Mouse (Mus musculus) NIH3T3 (cell line): Measurements from ENCODE around the gene Lmntd1.

ENCODE experiments used
- DNase-seq: peaks from one replicate; pipeline ENCODE4 v3.0.0-alpha.2; 2012; ENCODE audit warnings: low read depth

Lmntd1 gene

DNA sequence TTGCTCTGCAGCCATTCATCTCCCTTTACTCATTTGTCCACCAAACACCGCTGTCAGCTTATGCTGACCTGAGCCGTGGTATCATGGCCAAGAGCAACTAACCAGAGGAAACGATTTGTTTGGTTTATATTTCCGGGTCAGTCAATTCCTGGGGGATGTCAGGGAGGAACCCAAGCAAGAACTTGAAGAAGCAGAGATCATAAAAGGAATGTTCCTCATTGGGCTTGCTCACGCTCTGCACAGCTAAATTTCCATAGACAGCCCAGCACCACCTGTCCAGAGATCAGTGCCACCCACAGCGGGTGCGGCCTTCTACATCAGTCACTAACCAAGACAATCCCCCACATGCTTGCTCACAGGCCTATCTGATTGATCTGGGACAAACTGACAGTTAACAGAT is at the start of gene Lmntd1:
Lmntd1 (minus strand) TSS at position 101 of the 400 bp plus-strand sequence.
- DNase-seq: no peak

DNA sequence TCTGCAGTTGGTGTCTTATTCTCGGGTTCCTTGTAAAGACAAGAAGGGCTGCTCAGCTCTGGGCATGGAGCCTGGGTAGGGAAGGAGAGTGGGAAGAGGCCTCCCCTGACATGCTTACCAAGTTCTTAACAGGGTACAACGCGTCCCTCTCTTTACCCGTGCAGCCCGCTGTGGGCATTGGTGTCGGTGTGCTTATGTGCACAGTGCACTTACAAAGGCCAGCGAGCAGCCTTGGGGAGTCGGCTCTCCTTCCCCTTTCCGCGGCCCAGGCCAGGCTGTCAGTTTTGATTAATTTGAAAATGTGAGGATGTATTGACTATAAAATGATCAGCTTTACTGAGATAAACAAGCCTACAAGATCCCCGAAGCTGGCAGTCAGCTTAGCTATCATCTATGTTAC is 46.8 kb upstream of the Lmntd1 start:
- DNase-seq: no peak

DNA sequence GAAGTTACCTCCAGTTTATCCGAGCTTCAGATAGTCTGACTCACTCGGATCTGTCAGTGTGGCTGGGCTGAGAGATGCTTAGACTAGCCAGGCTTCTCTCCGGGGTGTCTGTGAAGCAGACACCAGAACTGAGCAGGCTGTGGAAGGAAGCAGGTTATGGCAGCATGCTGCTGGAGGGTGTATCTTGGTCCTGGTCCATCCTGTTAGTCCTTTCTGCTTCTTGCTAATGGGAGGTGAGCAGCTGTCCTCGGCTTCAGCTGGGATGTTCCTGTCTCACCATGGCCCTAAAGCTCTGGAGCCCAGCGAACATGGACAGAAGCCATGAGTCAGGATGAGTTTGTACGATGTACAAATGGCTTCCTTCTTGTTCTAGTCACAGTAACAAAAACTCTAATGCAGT is 45.0 kb upstream of the Lmntd1 start:
- peak; percentile 28 for DNase-seq

DNA sequence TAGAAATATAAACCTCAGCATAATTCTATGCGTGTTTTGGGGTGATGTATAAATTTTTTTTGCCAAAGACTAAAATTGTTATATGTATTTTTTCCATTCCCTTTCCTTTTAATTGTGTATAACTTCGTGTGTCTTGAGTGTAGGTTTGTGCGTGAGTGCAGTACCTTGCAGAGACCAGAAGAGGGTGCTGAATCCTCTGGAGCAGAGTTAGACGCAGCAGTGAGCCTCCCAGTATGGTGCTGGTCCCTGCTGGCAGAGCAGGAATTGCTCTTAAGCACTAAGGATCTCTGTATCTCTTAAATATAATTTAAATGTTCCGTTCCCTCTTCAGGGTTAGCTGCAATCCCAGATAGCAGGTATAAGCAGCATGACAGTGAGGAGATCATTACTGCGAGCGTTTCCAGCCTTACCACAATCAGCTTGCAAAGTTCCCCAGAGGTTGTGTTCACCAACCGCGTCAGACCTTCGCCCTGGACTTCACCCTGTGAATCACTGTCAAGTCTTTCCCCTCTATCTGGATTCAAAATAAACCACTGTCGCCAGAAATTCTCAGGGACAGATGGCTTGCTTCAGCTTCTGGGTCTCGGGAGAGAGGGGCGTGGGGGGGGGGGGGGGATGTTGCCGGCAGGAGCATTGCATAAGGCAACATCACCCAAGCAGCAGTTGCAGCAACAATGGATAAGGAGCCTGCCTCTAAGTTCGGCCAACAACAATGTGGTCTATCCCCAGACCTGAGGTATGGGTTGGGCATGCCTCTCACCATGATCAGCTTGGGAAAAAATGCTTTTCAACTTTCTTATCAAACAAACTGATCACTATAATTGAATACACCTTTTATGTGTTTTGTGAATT is 42.8 kb upstream of the Lmntd1 start:
- DNase-seq: peak; percentile 31

DNA sequence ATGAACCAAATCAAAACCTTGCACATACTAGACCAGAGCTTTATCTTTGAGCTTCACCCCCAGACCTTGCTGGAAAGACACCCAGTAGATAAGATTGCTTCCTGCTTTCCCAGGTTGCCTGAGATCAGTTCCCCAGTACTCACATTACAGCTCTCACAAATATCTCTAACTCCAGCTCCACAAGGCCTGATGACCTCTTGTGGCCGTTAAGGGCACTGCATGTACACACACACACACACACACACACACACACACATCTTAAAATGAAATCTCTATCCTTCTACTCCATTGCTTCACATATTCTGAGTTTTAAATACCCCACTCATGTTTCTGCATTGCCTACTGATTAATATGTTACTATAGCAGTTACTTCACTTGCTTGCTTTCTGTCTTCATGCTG is 41.6 kb upstream of the Lmntd1 start:
- DNase-seq: no peak

DNA sequence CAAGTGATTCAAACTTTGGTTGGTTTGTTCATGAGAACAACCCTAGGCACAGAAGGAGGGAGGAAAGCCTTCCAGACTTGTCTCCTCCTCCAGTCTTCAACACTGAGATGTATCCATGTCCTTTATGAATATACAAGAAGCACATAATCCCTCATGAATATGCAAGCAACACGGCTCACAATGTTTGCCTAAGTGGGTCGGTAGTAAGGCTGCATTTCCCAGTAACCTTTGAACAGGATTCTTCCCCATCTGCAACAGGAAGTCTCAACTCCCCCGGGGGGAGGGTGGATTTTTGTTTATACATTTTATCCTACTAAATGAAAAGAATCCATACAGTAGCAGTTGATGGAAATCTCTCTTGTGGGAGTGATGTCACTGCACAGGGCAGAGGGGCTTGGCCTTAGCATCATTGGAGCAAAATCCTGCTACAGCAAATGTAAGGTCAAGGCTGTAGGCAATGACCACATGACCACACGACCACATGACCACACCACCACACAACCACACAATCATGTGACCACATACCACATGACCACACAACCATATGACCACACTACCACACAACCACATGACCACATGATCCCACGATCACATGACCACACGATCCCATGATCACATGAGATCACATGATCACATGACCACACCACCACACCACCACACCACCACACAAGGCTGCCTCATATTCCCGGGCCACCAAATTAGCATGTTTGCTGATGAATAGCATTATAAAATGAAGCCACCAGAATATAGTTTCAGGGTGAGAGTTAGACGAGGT is 40.1 kb upstream of the Lmntd1 start:
- DNase-seq: no peak

DNA sequence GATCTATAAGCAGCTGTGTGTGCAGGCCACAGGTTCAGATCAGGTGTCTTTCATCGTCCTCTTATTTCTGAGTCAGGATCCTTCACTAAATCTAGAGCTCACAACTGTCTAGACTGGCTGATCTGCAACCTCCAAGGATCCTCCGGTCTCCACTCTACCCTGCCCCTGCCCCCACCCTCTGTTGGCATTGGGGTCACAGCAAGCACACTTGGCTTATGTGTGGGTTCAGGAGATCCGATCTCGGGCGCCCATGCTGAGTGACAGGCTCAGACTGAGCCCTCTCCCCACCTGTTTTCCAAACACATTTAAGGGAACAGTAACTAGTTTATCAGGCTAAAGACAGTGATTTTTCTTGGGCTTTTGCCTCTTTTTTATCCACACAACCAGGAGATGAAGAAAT is 39.5 kb upstream of the Lmntd1 start:
- no peak for DNase-seq

DNA sequence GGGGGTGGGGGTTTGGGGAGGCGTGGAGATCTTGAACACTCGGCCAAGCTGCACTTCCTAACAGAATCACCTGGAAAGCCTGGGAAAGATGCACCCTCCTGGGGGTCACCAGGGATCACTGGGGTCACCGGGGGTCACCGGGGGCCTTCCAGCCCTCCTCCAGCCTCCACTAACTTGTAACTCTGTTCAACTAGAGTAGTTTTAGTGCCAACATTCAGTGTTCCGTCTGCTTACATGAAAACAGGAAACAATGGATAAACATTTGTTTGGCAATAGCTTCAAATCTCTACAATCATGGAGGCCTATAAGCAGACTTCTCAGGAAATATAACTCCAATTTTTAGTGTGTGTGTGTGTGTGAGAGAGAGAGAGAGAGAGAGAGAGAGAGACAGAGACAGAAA is 38.9 kb upstream of the Lmntd1 start:
- DNase-seq: no peak

DNA sequence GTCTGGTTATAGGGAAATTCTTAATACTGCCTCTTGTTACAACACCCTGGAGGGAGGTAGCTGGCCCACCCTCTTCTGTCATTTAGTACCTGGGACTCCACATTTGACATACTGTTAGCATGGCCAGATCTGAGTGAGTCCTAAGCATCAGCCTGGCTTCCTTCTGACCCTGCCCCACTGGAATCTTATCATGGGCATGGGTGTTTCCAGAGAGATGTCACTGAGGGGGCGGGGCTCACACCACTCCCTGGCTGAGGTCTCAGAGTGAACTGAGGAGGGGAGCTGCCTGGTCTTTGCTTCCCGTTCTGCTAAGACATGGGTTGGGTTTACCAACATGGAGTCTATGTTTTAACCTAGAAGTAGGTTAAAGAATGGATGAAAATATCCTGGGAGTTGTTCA is 37.9 kb upstream of the Lmntd1 start:
- no peak for DNase-seq

DNA sequence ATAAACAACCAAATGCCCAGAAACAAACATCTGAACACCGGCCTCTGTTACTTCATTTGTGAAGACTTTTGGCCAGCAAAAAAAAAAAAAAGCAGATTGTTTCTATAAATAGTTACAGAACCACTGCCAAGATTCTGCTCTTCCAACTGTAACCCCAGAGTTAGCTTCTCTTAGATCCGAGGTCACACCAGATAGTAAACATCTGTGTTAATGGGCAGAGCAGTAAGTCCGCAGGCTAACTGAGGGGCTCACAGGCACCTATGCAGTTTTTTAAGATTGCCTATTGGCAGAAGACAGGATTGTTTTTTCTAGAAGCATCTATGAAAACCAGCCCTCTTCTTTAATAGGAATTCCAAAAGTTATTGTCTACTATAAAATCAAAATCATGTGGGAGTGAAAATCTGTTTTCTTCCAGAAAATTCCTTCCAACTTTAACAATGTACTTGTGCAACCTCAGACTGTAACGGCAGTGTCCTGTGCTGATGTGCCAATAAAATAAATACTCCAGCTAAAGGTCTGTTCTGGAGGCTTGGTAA is 26.9 kb upstream of the Lmntd1 start:
- peak; percentile 73 for DNase-seq

DNA sequence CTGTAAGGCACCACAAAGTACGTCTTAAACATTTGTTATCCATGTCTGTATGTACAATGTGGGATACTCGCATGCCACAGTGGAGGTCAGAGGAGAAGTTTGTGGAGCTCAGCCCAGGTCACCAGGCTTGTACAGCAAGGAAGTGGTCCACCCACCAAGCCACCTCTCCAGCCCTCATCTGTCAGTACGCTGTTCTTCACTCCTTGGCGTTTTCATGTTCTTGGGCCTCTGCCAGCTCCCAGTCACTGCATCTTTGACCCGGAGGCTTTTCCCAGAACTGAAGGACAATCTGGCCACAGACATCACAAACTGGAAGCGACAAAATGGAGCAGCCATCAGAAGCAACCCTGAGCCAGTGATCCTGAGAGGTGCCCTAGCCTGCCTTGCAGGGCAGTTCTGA is 24.1 kb upstream of the Lmntd1 start:
- peak; percentile 57 for DNase-seq

DNA sequence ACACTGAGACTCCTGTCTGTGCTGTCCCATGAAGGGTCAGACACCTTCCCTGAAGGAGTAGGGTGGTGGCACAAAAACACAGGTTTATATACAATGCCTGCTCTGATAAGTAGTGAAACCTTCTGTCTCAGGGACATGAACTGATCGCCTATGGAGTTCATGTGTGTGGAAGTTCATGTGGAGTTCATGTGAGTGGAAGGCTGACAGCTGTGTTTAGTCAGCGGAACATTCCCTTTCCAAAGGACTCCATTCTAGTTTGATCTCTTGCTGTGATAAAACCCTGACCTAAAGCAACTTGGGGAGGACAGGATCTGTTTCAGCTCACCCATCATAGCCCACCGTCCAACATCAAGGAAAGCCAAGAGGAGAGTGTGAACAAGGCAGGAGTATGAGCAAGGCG is 22.6 kb upstream of the Lmntd1 start:
- DNase-seq: no peak

DNA sequence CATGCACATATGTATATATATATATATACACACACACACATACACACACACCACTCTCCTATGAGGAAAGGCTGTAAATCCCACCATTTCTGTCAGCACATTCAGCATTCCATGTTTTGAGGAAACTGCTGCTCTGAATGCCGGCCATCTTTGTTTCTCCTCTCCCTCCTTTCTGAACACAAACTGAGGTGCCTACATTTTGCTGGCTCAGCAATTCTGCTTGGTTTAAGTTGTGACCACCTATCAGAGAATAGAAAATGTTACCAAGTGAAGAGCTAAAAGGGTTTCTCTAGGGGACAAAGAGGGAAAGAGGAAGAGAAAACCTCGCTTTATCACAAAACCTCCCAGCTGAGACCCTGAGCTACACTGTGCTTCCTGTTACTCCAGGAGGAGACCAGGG is 20.3 kb upstream of the Lmntd1 start:
- DNase-seq: no peak

DNA sequence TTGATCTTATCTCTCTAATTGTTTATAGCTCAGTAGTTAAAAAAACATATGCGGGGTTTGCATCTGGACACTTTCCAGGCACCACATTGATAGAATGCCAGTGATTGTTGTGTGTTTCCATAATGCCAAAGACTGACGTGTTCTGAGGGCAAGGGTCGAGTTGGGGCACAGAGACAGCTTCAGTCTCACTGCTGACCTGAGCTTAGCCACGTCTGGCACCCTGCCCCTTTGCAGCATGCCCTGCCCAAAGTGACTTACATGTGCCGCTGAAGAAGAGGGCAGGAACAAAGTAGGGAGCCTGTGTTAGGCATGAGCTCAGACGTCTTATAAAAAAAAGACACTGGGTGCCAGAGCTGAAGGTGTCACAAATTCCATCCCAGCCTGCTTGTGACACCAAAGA is 16.1 kb upstream of the Lmntd1 start:
- DNase-seq: peak; percentile 53

DNA sequence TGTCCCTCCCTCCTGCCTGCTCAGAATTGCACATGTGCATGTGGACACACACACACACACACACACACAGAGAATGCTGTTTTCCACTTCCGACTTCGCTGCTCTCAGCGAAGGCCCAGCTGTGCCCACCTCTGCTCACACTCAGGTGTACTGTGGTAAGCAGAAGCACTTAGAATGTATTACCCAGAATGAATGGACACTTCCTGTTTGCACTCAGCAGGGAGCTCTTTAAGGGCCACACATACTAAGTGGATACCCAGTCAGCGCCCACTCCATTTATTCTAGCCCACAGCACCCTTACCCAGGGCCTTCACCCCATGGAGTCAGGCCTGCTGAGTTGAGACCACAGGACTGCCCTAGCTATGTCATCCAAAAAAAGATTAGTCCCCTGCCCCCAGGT is 9.0 kb upstream of the Lmntd1 start:
- no peak for DNase-seq

DNA sequence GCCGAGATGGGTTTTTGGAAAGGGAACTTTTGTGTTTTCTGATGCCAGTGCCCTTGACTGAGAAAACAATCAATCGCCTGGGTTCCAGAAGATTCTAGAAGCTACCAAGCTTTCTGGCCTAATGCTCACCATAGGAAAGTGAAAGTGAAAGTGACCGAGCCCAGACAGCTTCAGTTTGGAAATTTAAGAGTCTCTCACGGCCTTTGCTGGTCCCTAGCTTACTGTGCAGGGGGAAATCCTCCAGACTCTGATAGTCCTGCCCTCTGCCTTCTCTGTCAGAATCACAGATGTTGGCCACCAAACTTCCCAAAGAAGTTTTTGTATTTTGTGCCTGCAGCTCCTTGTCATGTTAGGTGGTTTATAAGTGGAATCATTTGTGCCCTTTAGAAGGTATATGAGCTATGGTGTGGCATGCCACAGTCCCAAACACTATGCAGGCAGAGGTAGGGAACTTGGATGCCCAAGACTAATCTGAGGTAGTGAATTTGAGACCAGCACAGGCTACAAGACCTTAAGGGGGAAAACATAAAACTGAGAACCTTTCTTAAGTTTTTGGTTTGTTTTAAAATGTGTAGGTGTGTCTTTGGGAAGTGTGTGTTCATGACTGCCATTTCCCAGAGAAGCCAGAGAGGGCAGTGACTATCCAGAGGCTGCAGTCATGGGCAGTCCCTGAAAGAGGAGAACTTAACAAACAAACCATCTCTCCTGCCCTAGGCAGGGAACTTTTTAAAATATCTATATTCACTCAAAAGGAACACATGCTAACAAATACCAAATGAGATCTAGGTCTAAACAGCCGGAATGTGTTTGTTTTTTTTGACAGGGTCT is 2.5 kb upstream of the Lmntd1 start:
- peak; percentile 81 for DNase-seq

DNA sequence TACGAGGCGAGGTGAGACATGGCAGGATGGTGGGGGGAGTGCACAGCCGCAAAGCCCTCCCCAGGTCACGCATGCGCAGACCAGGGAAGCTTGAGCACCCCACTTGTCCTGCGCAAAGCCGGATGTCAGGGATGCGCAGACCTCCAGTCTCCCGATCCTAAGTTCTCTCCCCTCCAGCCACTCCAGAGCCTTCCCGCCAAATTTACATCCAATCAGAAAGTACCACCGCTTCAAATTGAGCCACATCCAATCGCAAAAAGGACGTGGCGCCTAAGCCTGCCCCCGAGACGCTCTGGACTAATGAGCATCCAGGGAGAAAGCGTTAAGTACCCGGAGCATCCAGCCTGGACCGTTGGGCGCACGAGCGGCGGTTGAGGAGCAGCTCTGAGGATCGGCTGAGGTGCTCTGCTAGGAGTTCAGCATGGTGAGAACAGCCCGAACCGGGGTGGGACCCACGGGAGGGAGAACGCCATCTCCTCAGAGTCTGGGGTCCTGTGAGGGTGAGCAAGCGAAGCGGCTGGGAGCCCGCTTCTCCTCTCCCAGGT is 1.6 kb upstream of the Lmntd1 start, which contains the start of gene Tuba3b:
Tuba3b (plus strand) TSS at position 92 of the 545 bp plus-strand sequence.
- DNase-seq: no peak

DNA sequence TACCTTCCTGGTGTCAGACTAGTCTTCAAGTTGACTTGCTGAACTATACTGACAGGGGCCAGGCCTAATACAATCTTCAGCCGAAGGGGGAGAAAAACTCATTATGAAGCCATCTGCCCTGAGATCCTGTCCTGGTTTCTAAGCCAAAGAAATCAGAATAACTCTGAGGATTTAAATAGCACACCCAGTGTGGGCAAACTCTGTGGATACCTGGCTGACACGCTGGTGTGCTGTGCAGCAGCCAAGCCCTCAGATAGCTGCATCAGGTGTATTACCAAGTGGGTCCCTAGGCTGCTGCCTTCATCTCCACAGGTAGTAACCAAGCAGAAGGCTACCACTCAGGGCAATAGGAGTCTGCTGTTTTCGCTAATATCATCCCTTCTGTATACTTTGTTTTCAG is 1.5 kb downstream of the Lmntd1 start:
- DNase-seq: no peak

DNA sequence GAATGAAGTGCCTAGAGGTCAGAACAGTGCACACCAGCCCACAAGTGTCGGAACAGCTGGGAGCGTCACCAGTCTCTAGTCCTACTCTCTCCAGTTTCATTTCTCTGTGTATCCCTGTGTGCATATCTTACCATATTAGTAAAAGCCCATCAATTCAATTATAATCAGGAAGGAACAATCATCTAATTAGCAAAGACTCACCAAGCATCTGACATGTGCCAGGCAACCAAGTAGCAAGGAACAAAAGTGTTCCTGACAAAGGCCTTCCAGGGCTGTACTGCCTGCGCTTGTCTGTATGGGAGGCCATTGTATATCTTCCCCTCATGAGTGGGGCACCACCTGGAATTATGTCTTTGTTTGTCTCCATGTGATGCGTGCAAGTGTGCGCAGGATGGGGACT is 3.2 kb downstream of the Lmntd1 start:
- no peak for DNase-seq

DNA sequence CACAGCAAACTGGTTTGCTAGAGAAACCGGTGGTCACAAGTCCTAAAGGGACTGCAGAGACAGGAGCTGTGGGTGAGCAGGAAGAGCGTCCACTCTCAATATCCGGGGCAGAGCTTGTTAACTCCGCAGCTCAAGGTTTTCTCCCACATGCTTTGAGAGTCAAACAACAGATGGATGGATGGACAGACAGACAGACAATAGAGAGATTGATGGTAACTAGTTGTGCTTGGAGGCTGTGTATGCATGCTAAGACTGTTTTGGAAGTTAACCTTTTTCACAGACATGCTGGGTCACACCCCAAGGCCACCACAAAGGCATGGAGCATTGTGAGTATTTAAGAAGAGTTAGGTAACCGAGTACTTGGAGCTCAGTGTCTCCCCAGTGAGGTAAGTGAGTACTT is 5.4 kb downstream of the Lmntd1 start:
- no peak for DNase-seq

DNA sequence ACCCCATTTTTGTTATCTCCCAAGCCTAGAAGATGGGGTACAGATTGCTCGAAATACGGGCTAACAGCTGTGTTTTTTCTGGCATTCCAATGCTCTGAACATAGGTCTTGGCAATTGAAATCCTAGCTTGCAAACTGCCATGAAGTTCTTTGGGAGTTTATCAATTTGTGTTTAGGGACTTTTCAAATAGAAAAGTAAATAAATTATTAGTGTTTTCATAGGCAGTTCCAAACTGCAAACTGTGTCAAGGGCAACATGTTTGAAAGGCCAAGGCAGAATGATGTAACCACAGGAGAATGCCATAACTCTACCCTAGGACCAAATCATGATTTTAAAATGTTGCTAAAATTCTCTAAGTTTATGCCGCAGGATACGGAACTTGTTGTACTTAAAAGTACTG is 6.4 kb downstream of the Lmntd1 start:
- peak; percentile 61 for DNase-seq

DNA sequence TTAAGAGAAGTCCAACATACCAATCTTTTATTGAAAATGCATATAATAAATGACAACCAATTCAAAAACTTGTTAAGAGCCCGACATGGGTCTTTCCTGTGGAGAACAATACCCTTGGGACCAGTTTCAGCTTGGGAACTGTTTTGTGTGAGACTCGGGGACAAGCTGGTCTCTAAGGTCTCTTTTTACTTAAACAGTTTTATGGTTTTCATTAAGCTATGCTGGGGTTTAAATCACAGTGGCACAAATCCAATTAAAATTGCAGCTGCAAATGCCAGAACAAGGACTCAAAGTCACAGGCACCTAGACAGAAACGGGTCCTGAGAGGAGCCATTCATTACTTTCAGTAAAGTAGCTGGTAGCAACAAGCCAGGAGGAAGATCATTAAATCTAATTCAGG is 8.9 kb downstream of the Lmntd1 start:
- DNase-seq: no peak
